Mouse (Mus musculus): ENCODE results near the gene Ackr3. TPM values are rescaled to one million over a fixed set of nuclear protein-coding genes. Genes with fewer than 3 reads are reported as not detected.

Ackr3 gene
- polyA plus RNA-seq, 1 experiment, result 21.7 TPM

- Histone ChIP-seq H3K36me3 (ENCODE audit: control insufficient read depth, insufficient read depth, low read length) (no peaks in the 10 kb centered on the region), H3K27me3 (ENCODE audit: control insufficient read depth, insufficient read depth, low read length) (no peaks in the 10 kb centered on the region), H3K4me1 (ENCODE audit: control insufficient read depth, insufficient read depth, insufficient read length, low read length) (no peaks in the 10 kb centered on the region), H3K27ac (ENCODE audit: insufficient read depth, low read depth, low read length) (no peak overlapping the region), H3K4me3 (ENCODE audit: low read depth, low read length) (no peak overlapping the region)
- TF ChIP-seq POLR2A (IDR thresholded peaks at IDR 0.05; ENCODE audit: low read depth, low read length), result no peak
- no peak for TF ChIP-seq CTCF (IDR thresholded peaks at IDR 0.05; ENCODE audit: extremely low read depth, insufficient read length, insufficient replicate concordance, low read depth, low read length)
- 75% methylated on average over 7 of the region's 7 CpGs for WGBS
Measured at GRCm38 (mm10) chr1:90245533-90245932, 41.8 kb downstream of the Ackr3 start.

- Histone ChIP-seq H3K4me3 (ENCODE audit: low read depth, low read length) (no peak overlapping the region), H3K4me1 (ENCODE audit: control insufficient read depth, insufficient read depth, insufficient read length, low read length) (no peaks in the 10 kb centered on the region), H3K36me3 (ENCODE audit: control insufficient read depth, insufficient read depth, low read length) (no peaks in the 10 kb centered on the region), H3K27ac (ENCODE audit: insufficient read depth, low read depth, low read length) (no peak overlapping the region), H3K27me3 (ENCODE audit: control insufficient read depth, insufficient read depth, low read length) (no peaks in the 10 kb centered on the region)
- TF ChIP-seq CTCF (IDR thresholded peaks at IDR 0.05; ENCODE audit: extremely low read depth, insufficient read length, insufficient replicate concordance, low read depth, low read length), result no peak
- no peak for TF ChIP-seq POLR2A (IDR thresholded peaks at IDR 0.05; ENCODE audit: low read depth, low read length)
- WGBS, result 72% methylated on average over 8 of the region's 8 CpGs
Measured at GRCm38 (mm10) chr1:90246035-90246434, 42.3 kb downstream of the Ackr3 start.

- Histone ChIP-seq H3K4me3 (ENCODE audit: low read depth, low read length) (no peak overlapping the region), H3K27ac (ENCODE audit: insufficient read depth, low read depth, low read length) (no peak overlapping the region), H3K4me1 (ENCODE audit: control insufficient read depth, insufficient read depth, insufficient read length, low read length) (no peaks in the 10 kb centered on the region)
Measured at GRCm38 (mm10) chr1:90246800-90247199, 43.0 kb downstream of the Ackr3 start.

GRCm38 (mm10) chr1:90247234-90247633 lies 43.5 kb downstream of the Ackr3 start:
- Histone ChIP-seq H3K4me1 (ENCODE audit: control insufficient read depth, insufficient read depth, insufficient read length, low read length) (no peaks in the 10 kb centered on the region), H3K36me3 (ENCODE audit: control insufficient read depth, insufficient read depth, low read length) (no peaks in the 10 kb centered on the region), H3K27me3 (ENCODE audit: control insufficient read depth, insufficient read depth, low read length) (no peaks in the 10 kb centered on the region), H3K27ac (ENCODE audit: insufficient read depth, low read depth, low read length) (no peak overlapping the region), H3K4me3 (ENCODE audit: low read depth, low read length) (no peak overlapping the region)
- WGBS, result 57% methylated on average over 4 of the region's 4 CpGs
- no peak for TF ChIP-seq CTCF (IDR thresholded peaks at IDR 0.05; ENCODE audit: extremely low read depth, insufficient read length, insufficient replicate concordance, low read depth, low read length)
- no peak for TF ChIP-seq POLR2A (IDR thresholded peaks at IDR 0.05; ENCODE audit: low read depth, low read length)

More at GRCm38 (mm10) chr1:90246800-90247199, 43.0 kb downstream of the Ackr3 start:
- Histone ChIP-seq H3K36me3 (ENCODE audit: control insufficient read depth, insufficient read depth, low read length) (no peaks in the 10 kb centered on the region), H3K27me3 (ENCODE audit: control insufficient read depth, insufficient read depth, low read length) (no peaks in the 10 kb centered on the region)
- whole genome bisulfite sequencing, result 43% methylated on average over 1 of the region's 1 CpGs
- TF ChIP-seq POLR2A (IDR thresholded peaks at IDR 0.05; ENCODE audit: low read depth, low read length) (no peak), CTCF (IDR thresholded peaks at IDR 0.05; ENCODE audit: extremely low read depth, insufficient read length, insufficient replicate concordance, low read depth, low read length) (no peak)

- no peak for TF ChIP-seq POLR2A (IDR thresholded peaks at IDR 0.05; ENCODE audit: low read depth, low read length)
- no peak for TF ChIP-seq CTCF (IDR thresholded peaks at IDR 0.05; ENCODE audit: extremely low read depth, insufficient read length, insufficient replicate concordance, low read depth, low read length)
- WGBS, result 84% methylated on average over 8 of the region's 8 CpGs
- Histone ChIP-seq H3K27me3 (ENCODE audit: control insufficient read depth, insufficient read depth, low read length) (no peaks in the 10 kb centered on the region), H3K36me3 (ENCODE audit: control insufficient read depth, insufficient read depth, low read length) (no peaks in the 10 kb centered on the region), H3K4me1 (ENCODE audit: control insufficient read depth, insufficient read depth, insufficient read length, low read length) (no peaks in the 10 kb centered on the region), H3K4me3 (ENCODE audit: low read depth, low read length) (no peak overlapping the region), H3K27ac (ENCODE audit: insufficient read depth, low read depth, low read length) (no peak overlapping the region)
Measured at GRCm38 (mm10) chr1:90247756-90248541, 44.2 kb downstream of the Ackr3 start.

GRCm38 (mm10) chr1:90248966-90249735 lies 45.4 kb downstream of the Ackr3 start:
- 73% methylated on average over 9 of the region's 9 CpGs for WGBS

GRCm38 (mm10) chr1:90250419-90250818 lies 46.6 kb downstream of the Ackr3 start:
- Histone ChIP-seq H3K4me3 (ENCODE audit: low read depth, low read length) (no peak overlapping the region), H3K27me3 (ENCODE audit: control insufficient read depth, insufficient read depth, low read length) (no peaks in the 10 kb centered on the region), H3K27ac (ENCODE audit: insufficient read depth, low read depth, low read length) (no peak overlapping the region), H3K36me3 (ENCODE audit: control insufficient read depth, insufficient read depth, low read length) (no peaks in the 10 kb centered on the region), H3K4me1 (ENCODE audit: control insufficient read depth, insufficient read depth, insufficient read length, low read length) (no peaks in the 10 kb centered on the region)
- 65% methylated on average over 6 of the region's 6 CpGs for WGBS
- no peak for TF ChIP-seq POLR2A (IDR thresholded peaks at IDR 0.05; ENCODE audit: low read depth, low read length)
- no peak for TF ChIP-seq CTCF (IDR thresholded peaks at IDR 0.05; ENCODE audit: extremely low read depth, insufficient read length, insufficient replicate concordance, low read depth, low read length)

More at GRCm38 (mm10) chr1:90248966-90249735, 45.4 kb downstream of the Ackr3 start:
- Histone ChIP-seq H3K27me3 (ENCODE audit: control insufficient read depth, insufficient read depth, low read length) (no peaks in the 10 kb centered on the region), H3K4me3 (ENCODE audit: low read depth, low read length) (no peak overlapping the region), H3K27ac (ENCODE audit: insufficient read depth, low read depth, low read length) (no peak overlapping the region), H3K4me1 (ENCODE audit: control insufficient read depth, insufficient read depth, insufficient read length, low read length) (no peaks in the 10 kb centered on the region), H3K36me3 (ENCODE audit: control insufficient read depth, insufficient read depth, low read length) (no peaks in the 10 kb centered on the region)
- TF ChIP-seq POLR2A (IDR thresholded peaks at IDR 0.05; ENCODE audit: low read depth, low read length) (no peak), CTCF (IDR thresholded peaks at IDR 0.05; ENCODE audit: extremely low read depth, insufficient read length, insufficient replicate concordance, low read depth, low read length) (no peak)
